Mouse (Mus musculus): ENCODE measurements around the gene Echdc3. TPM values are rescaled to one million over a fixed set of nuclear protein-coding genes. Genes with fewer than 3 reads are reported as not detected.

The Echdc3 gene
- total RNA-seq, 1 experiment from 2014 or later: 66.3 TPM

DNA sequence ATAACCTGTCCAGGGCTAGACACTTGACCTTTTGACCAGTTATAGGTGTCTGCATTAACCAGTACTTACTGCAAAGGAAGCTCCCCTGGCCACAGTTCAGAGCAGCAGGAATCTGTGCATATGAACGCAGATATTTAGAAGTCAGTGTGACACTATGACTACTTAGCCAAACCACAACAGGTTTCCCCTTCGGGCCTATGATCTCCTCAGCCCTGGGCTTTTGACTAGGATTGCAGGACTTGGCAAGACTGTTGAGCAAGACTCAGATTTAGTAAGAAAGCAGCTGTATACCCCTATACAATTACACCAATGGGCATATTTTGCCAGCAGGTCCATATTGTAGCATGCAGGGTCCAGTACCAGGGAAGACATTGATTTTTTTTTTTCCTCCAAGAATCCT is 44.3 kb downstream of the Echdc3 start:
- DNase-seq: no peak

DNA sequence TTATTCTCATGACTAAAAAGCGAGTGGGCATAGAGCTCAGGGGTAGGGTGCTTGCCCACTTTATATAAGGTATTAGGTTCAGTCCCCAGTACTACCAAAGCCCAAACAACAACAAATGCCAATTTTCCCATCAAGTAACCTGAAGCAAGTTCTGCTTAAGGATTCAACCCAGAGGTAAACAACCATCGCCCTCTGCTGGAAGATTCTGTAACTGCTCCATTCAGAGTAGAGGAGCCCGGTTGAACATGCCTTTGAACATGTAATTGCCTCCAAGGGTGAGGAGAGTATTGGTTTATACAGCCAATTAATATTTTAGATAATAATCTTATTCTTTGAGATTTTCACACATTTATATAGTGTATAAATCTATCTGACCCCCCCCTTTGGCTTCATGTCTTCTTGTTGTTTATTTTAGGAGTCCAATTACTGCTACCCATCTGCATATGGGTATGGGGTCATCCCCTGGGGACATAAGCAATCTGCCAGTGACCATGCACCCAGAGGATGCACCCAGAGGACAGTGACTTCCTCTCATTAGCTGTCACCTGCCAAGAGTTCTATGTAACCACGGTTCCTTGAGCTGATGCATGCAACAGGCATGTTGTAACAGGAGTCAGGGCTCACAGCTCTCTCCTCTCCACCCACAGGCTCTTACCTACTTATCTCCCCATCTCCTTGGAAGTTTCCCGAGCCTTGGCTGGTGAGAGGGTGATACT is 44.8 kb downstream of the Echdc3 start:
- peak; percentile 83 for DNase-seq

GRCm38 (mm10) chr2:6165771-6166170 is 47.1 kb downstream of the Echdc3 start:
- DNase-seq: peak; percentile 14

GRCm38 (mm10) chr2:6164606-6165290 is 48.1 kb downstream of the Echdc3 start:
- DNase-seq: no peak

DNA sequence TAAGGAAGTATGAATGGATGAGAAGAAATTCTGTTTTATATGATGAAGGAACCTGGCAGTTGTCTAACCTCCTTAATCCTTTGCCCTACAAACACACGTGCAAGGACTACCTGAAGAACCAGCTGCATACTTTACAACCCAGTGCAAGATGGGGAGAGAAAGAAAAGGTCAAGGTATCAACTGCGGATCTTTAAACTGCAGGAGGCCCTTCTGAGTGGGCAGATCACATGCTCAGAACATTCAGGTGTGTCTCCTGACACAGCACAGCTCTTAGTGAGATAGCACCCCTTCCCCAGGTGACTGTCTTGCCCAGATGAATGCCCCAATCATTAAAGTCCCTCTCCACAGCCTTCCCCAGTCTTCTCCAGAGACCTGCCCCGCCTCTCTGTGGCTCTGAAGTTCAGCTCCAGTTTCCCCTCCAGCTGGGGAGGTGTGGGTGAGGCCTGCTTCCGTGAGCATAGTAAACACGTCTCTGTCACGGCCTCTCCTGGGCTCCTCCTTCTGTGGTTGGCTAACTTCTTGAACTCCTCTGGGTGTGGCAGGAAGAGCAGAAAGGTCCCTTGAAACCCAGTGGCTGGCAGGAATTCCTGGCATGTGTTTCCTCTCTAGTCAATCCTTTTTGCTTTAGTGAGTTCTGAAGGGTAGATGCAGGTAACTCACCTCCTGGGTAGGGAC is 50.3 kb downstream of the Echdc3 start:
- peak; percentile 19 for DNase-seq

DNA sequence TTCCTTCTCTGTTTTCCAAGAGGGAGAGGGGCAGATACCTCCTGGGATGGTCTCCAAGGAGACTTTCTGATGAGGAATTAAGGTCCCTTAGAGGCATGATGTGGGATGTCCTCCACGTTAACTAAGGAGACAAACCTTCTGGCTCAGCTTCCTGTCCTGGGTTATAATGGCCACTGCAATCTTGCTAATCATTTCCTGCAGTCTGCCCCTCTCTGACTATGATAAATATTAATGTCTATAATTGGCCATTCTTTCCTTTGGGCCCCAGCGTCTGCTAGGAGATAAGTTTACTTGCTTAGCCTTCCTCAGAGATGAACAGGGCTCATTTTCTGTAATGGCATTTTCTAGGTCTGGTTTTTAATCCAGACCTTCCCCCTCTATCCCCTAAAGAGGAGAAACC is 53.1 kb downstream of the Echdc3 start:
- no peak for DNase-seq

- DNase-seq: no peak
Measured at GRCm38 (mm10) chr2:6159219-6159618, 53.6 kb downstream of the Echdc3 start.

DNA sequence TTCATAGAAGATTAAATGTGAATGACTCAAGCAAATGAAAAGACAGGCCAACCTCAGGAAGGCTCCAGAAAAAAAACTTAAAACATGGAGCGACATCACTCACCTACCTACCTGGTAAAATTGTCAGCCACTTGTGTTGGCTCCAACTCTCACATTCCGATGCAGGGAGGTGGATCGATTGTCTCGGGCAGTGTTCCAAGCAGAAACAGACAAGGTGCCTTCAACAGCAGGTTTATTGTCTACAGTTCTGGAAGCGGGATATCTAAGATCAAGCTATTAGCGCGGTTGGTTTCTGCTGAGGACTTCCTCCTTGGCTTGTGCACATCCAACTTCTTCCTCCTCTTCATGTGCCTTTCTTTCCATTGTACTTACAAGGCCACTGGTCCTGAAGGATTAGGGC is 55.2 kb downstream of the Echdc3 start:
- DNase-seq: no peak

GRCm38 (mm10) chr2:6157208-6157607 is 55.6 kb downstream of the Echdc3 start:
- no peak for DNase-seq

DNA sequence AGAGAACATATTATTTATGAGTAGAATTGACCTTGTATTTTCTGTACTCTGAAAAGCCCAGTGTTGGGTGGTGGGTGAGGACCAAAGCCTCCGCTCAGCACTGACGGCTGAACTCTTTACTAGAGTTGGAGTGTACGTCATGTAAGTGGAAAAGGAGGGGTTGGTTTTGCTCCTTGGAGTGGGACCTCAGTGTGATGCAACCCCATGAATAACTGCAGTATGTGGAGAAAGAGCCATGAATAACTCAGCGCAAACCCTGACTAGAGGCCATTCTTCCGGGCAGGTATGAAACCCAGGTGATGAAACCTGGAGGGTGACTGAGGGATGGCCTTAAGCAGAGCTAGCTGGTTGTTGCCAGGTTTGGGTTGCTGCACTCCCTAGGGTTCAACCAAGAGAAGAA is 63.0 kb downstream of the Echdc3 start:
- no peak for DNase-seq

GRCm38 (mm10) chr2:6146901-6147300 is 65.9 kb downstream of the Echdc3 start:
- no peak for DNase-seq

DNA sequence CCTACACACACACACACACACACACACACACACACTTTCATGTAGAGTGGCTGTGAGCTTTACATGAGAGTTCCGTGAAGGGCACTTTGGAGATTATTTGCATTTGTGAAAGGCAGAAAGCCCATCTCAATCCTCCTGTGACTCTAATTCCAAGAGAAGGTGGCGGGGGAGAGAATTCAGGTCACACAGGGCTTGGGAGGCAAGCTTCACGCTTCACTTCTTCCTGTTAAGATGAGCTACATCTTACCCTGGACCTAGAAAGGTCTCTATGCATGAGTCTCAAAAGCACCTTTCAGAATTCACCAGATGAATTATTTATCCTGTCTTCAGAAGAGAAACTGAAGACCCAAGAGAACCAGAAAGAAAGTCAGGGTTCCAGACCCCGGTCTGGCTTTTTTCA is 66.6 kb downstream of the Echdc3 start:
- DNase-seq: no peak

GRCm38 (mm10) chr2:6145611-6146010 is 67.2 kb downstream of the Echdc3 start:
- DNase-seq: no peak

DNA sequence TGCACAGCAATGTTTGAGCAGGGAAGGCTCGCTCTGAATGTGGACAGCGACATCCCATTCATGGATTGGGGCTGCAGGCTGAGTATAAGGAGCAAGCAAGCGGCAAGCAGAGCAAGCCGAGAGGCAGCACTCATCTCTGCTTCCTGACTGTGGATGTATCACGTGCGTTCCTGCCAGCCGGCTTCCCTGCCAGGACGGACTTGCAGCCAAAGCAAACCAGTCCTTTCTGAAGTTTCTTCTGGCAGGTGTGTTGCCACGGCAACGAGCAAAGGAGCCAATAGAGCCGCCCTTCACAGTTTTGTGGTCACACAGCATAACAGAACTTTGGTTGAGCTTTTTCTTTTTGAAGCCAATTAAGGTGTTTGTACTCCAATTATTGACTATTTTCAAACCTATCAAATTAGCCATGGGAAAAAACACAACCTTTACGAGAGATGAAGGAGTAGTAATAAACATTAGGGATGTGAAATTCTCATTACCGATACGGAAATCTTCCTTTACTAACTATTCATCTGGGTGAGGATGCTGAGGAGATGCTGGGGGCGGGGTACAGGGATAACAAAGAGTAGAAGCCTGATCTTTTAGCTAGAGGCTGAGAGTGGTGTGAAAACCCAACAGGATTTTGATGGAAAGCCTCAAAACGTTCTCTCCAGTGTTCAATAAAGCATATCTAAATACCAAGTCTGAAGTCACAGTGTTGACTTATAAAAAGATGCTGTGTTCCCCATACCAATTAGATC is 69.7 kb downstream of the Echdc3 start:
- no peak for DNase-seq

GRCm38 (mm10) chr2:6140572-6141161 is 72.2 kb downstream of the Echdc3 start:
- DNase-seq: no peak

Other genes starting within 250 kb of the Echdc3 start
- 11.2 and 11.8 TPM in 2 replicates for gene Proser2, start 82.8 kb downstream of the Echdc3 start, total RNA-seq (2021)
- 28.8 and 29.2 TPM in 2 replicates for gene Usp6nl, start 109.6 kb upstream of the Echdc3 start, total RNA-seq (2021)